Mouse (Mus musculus) forebrain, embryonic 10.5 days (tissue): Measurements from ENCODE around the gene Ms4a18. TPM values are rescaled to one million over a fixed set of nuclear protein-coding genes. Genes with fewer than 3 reads are reported as not detected.
A peak's percentile ranks its signal among the peaks of the same experiment; 100 is the strongest.

Experiments used
- DNase-seq: peaks from one replicate; pipeline ENCODE4 v3.0.0-alpha.2; 2017; ENCODE audit warnings: low spot score; ENCODE audit errors: extremely low spot score
- H3K27ac ChIP-seq: fragments of 300-500 bp; sonication (generic); 2 replicates; pipeline ENCODE4 v1.5.1; 2016; ENCODE audit warnings: mild to moderate bottlenecking
- H3K27me3 ChIP-seq: fragments of 300-500 bp; sonication (generic); 2 replicates; pipeline ENCODE4 v1.6.1; 2016; ENCODE audit warnings: mild to moderate bottlenecking; ENCODE audit not compliant: poor library complexity, severe bottlenecking
- H3K36me3 ChIP-seq: fragments of 300-500 bp; sonication (generic); replicated peaks from 2 replicates; pipeline ENCODE4 v1.6.1; 2016; ENCODE audit warnings: mild to moderate bottlenecking, moderate library complexity
- H3K4me1 ChIP-seq: fragments of 300-500 bp; sonication (generic); 2 replicates; pipeline ENCODE4 v1.6.1; 2016
- H3K4me3 ChIP-seq: fragments of 300-500 bp; sonication (generic); 2 replicates; pipeline ENCODE4 v1.5.1; 2016; ENCODE audit warnings: mild to moderate bottlenecking, moderate library complexity
- H3K9me3 ChIP-seq: fragments of 300-500 bp; sonication (generic); 2 replicates; pipeline ENCODE4 v1.6.1; 2016; ENCODE audit warnings: mild to moderate bottlenecking, moderate library complexity
- WGBS: fragments of 180-500 bp; shearing (Covaris S2); methylation state at CpG from one replicate; pipeline ENCODE4 v1.1.7; 2016; 5-methylcytosine and 5-hydroxymethylcytosine counted together
- polyA plus RNA-seq: library from polyadenylated mRNA; unstranded; fragments of >200 nt; fragmentation: Nextera tagmentation; extraction: Ambion mirVana; gene quantifications from 2 replicates; pipeline ENCODE4 v1.2.1, GENCODE M21; 2016

The Ms4a18 gene
- polyA plus RNA-seq, 1 experiment from 2014 or later, result not detected

DNA sequence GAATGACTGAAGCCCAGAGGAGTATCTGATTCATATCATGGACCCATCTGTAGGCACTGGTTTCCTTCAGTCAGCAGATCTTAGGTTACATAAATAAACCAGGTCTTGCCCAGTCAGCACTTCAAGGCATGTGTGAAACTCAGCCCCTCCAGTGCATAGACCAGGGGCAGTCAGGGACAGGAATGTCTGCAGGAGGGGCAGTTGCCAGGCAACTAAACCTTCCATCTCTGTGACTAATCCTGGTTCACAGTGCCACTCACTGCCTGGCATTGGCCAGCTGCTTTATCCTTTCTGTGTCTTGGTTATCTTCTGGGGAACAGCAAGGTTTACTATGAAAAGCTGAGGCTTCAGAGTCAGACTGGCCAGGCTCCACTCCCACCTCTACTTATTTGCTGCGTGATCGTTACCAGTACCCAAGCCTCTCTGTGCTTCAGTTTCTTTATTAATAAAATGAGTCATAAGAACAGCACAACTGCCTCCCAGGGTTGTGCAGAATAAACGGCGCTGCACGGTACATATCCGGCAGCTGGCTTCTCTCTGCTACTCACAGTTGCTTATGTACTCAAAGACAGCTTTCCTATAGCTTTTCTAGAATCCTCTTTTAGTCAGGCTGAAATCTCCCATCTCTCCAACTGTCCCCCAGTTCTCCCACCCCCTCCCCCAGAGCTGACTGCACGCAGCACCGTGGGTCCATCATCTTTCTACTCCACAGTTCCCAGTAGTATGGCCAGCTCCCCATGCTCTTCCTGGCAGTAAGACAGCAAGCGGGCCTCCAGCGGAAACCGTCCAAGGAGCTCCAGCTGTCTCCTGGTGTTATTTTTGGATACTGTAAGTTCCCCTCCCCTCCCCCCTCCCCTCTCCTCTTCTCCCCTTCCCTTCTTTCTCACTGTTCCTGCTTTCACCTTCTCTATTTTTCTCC, 65.6 kb downstream of the Ms4a18 start:
- Histone ChIP-seq H3K9me3 (no peaks in the 10 kb centered on the region), H3K27me3 (no peaks in the 10 kb centered on the region), H3K4me1 (peaks cover 34% of the 10 kb centered on the region), H3K36me3 (no peaks in the 10 kb centered on the region), H3K27ac (peak overlapping the region; percentile 41; the same call in 1 of the 2 replicates), H3K4me3 (no peak overlapping the region)
- WGBS, result 76% methylated on average over 11 of the region's 11 CpGs
- peak; percentile 17 for DNase-seq

DNA sequence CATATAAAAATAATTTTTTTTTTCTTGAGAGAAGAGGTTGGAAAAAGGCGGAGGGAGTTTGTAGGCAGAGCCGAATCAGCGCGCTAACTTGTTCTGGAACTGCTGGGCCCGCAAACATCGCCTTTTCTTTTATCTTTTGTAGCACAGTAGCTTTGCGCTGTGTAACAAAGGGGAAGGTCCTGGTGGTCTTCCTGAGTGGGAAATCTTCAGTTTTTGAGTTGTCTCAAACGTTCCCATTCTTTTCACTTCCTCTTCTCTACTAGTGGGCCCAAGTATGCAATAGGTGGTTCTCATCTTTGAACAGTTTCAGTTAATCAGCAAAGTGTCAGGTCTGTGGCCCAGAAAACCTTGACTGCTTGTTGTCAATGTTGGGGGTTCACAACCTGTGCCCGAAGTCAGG, 68.3 kb downstream of the Ms4a18 start:
- H3K4me3 ChIP-seq, result peak overlapping the region; percentile 76
- WGBS, result 42% methylated on average over 9 of the region's 9 CpGs
- no peaks in the 10 kb centered on the region for H3K9me3 ChIP-seq
- peak overlapping the region; percentile 82 for H3K27ac ChIP-seq
- H3K27me3 ChIP-seq, result no peaks in the 10 kb centered on the region
- peaks cover 46% of the 10 kb centered on the region for H3K4me1 ChIP-seq
- peaks cover 25% of the 10 kb centered on the region for H3K36me3 ChIP-seq
- no peak for DNase-seq

- Histone ChIP-seq H3K4me1 (peaks cover 46% of the 10 kb centered on the region), H3K4me3 (peak within 1 kb of the TSS; percentile 76)
- under 1% methylated on average over 30 of the region's 30 CpGs for WGBS
These were observed 68.7 kb downstream of the Ms4a18 start, which contains the start of gene Ccdc86 for GRCm38 (mm10) chr19:10949112-10949511. Gene Ccdc86, minus strand, starts transcription at chr19:10949266.

GRCm38 (mm10) chr19:10948416-10948815, 69.4 kb downstream of the Ms4a18 start:
- peak overlapping the region; percentile 76 for H3K4me3 ChIP-seq
- H3K27me3 ChIP-seq, result no peaks in the 10 kb centered on the region
- H3K27ac ChIP-seq, result peak overlapping the region; percentile 82
- DNase-seq, result no peak
- H3K4me1 ChIP-seq, result peaks cover 46% of the 10 kb centered on the region
- under 1% methylated on average over 20 of the region's 20 CpGs for WGBS
- H3K36me3 ChIP-seq, result peaks cover 37% of the 10 kb centered on the region
- H3K9me3 ChIP-seq, result no peaks in the 10 kb centered on the region

More at GRCm38 (mm10) chr19:10949112-10949511, 68.7 kb downstream of the Ms4a18 start, which contains the start of gene Ccdc86:
- H3K27ac ChIP-seq, result peak within 1 kb of the TSS; percentile 82
- no peaks in the 10 kb centered on the region for H3K27me3 ChIP-seq
- DNase-seq, result peak; percentile 99
- H3K36me3 ChIP-seq, result peaks cover 30% of the 10 kb centered on the region
- H3K9me3 ChIP-seq, result no peaks in the 10 kb centered on the region

DNA sequence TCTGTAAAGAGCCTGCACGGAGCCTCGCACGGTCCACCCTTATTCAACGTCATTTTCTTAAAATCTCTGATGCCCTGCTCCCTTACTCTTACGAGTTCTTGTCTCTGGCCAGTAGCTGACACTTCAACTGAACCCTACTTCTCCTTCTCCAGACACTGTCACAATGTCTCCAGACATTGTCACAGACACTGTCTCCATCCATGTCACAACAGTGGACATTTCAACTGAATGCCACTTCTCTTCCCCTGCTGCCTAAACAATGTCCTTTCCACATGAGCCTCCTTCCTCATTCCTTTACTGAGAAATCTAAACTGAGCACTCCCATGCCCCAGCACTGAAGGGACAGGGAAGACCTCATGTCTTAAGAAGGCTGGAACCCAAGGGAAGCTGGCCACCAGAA, 70.6 kb downstream of the Ms4a18 start:
- H3K4me3 ChIP-seq, result peak overlapping the region; percentile 76
- peaks cover 49% of the 10 kb centered on the region for H3K36me3 ChIP-seq
- H3K9me3 ChIP-seq, result no peaks in the 10 kb centered on the region
- DNase-seq, result no peak
- WGBS, result 90% methylated on average over 5 of the region's 5 CpGs
- no peak overlapping the region for H3K27ac ChIP-seq
- H3K4me1 ChIP-seq, result peaks cover 42% of the 10 kb centered on the region
- no peaks in the 10 kb centered on the region for H3K27me3 ChIP-seq

Other genes with a start within 250 kb of the Ms4a18 start
- not detected in 2 replicates for gene Cd6, start 188.0 kb downstream of the Ms4a18 start, polyA plus RNA-seq
- gene Slc15a3, start 178.3 kb downstream of the Ms4a18 start, polyA plus RNA-seq, result 0.32 and 0.37 TPM in 2 replicates
- gene Tmem132a, start 148.1 kb downstream of the Ms4a18 start, polyA plus RNA-seq, result 110 and 115 TPM in 2 replicates
- gene Tmem109, start 136.0 kb downstream of the Ms4a18 start, polyA plus RNA-seq, result 51.4 and 53.8 TPM in 2 replicates
- gene Prpf19, start 122.8 kb downstream of the Ms4a18 start, polyA plus RNA-seq, result 43.8 and 47.1 TPM in 2 replicates
- not detected in 2 replicates for gene Zp1, start 97.4 kb downstream of the Ms4a18 start, polyA plus RNA-seq
- gene Ptgdr2, start 80.9 kb downstream of the Ms4a18 start, polyA plus RNA-seq, result 0.06 and 0.09 TPM in 2 replicates
- 45.0 and 46.0 TPM in 2 replicates for gene Ccdc86, start 68.8 kb downstream of the Ms4a18 start, polyA plus RNA-seq
- not detected in 2 replicates for gene Ms4a10, start 43.4 kb downstream of the Ms4a18 start, polyA plus RNA-seq
- 0.11 TPM in 1 of 2 replicates, not detected in the other for gene Ms4a15, start 24.8 kb downstream of the Ms4a18 start, polyA plus RNA-seq
- gene Ms4a8a, start 63.1 kb upstream of the Ms4a18 start, polyA plus RNA-seq, result not detected in 2 replicates
- not detected in 2 replicates for gene 1700017D01Rik, start 112.8 kb upstream of the Ms4a18 start, polyA plus RNA-seq
- not detected in 2 replicates for gene 1700025F22Rik, start 147.3 kb upstream of the Ms4a18 start, polyA plus RNA-seq
- gene Ms4a13, start 178.7 kb upstream of the Ms4a18 start, polyA plus RNA-seq, result not detected in 2 replicates
- not detected in 2 replicates for gene Ms4a12, start 214.4 kb upstream of the Ms4a18 start, polyA plus RNA-seq
- gene Ms4a1, start 248.2 kb upstream of the Ms4a18 start, polyA plus RNA-seq, result not detected in 2 replicates